Mouse (Mus musculus): ENCODE results near the gene Sbf2. TPM values are rescaled to one million over a fixed set of nuclear protein-coding genes. Genes with fewer than 3 reads are reported as not detected.

Sbf2 gene
- total RNA-seq (2014; rRNA removed; ENCODE audit: low replicate concordance) (56.9 and 64.6 TPM in 2 replicates), polyA plus RNA-seq (2015; fragmentation: Nextera tagmentation; extraction: Ambion mirVana) (19.2 and 21.3 TPM in 2 replicates)

- Histone ChIP-seq H3K4me2 (ENCODE audit: low read depth, low read length) (peak within 1 kb of the TSS; percentile 85), H3K4me1 (ENCODE audit: control insufficient read depth, insufficient read depth) (peaks cover 27% of the 10 kb centered on the region), H3K9me3 (replicated peaks; ENCODE audit: control insufficient read depth, low read length) (no peaks in the 10 kb centered on the region), H3K9ac (replicated peaks; ENCODE audit: low read depth, low read length) (peak within 1 kb of the TSS; percentile 97), H3K36me3 (replicated peaks; ENCODE audit: control insufficient read depth, insufficient read depth, low read length) (no peaks in the 10 kb centered on the region), H3K27ac (ENCODE audit: low read depth) (peak within 1 kb of the TSS; percentile 100), H3K27me3 (ENCODE audit: control insufficient read depth, insufficient read depth, low read length) (no peaks in the 10 kb centered on the region), H3K4me3 (ENCODE audit: low read depth, low read length) (peak within 1 kb of the TSS; percentile 92)
- TF ChIP-seq CTCF (IDR thresholded peaks at IDR 0.05; ENCODE audit: low read depth), result no peak
- peak; percentile 78 for TF ChIP-seq EP300 (IDR thresholded peaks at IDR 0.05; ENCODE audit: low read depth)
- ATAC-seq (ENCODE audit: insufficient read depth, low read depth) (peak; percentile 94), DNase-seq (ENCODE audit: low spot score) (peak; percentile 93)
- WGBS, result under 1% methylated on average over 110 of the region's 127 CpGs
Measured at GRCm38 (mm10) chr7:110614133-110615063, at the start of gene Sbf2. Gene Sbf2 (minus strand): TSS chr7:110614922.

GRCm38 (mm10) chr7:110658378-110658928 lies 43.7 kb upstream of the Sbf2 start:
- H3K4me3 ChIP-seq (ENCODE audit: low read depth, low read length), result no peak overlapping the region
- H3K27ac ChIP-seq (ENCODE audit: low read depth), result no peak overlapping the region
- no peaks in the 10 kb centered on the region; the same call in 1 of the 2 replicates for H3K4me1 ChIP-seq (ENCODE audit: control insufficient read depth, insufficient read depth)
- H3K9ac ChIP-seq (replicated peaks; ENCODE audit: low read depth, low read length), result no peak overlapping the region
- H3K9me3 ChIP-seq (replicated peaks; ENCODE audit: control insufficient read depth, low read length), result 0 out of 2 replicates have a peak, but pooled peaks cover 4% of the 10 kb centered on the region
- no peaks in the 10 kb centered on the region for H3K36me3 ChIP-seq (replicated peaks; ENCODE audit: control insufficient read depth, insufficient read depth, low read length)
- DNase-seq (ENCODE audit: low spot score) (no peak), ATAC-seq (ENCODE audit: insufficient read depth, low read depth) (no peak)
- H3K4me2 ChIP-seq (ENCODE audit: low read depth, low read length), result no peak overlapping the region
- WGBS, result 55% methylated on average over 3 of the region's 3 CpGs
- TF ChIP-seq EP300 (IDR thresholded peaks at IDR 0.05; ENCODE audit: low read depth) (no peak), CTCF (IDR thresholded peaks at IDR 0.05; ENCODE audit: low read depth) (no peak)
- no peaks in the 10 kb centered on the region for H3K27me3 ChIP-seq (ENCODE audit: control insufficient read depth, insufficient read depth, low read length)

GRCm38 (mm10) chr7:110655966-110656365 lies 41.2 kb upstream of the Sbf2 start:
- H3K4me2 ChIP-seq (ENCODE audit: low read depth, low read length), result no peak overlapping the region
- no peak overlapping the region for H3K4me3 ChIP-seq (ENCODE audit: low read depth, low read length)
- peak overlapping the region; percentile 43; the same call in 1 of the 2 replicates for H3K27ac ChIP-seq (ENCODE audit: low read depth)
- H3K27me3 ChIP-seq (ENCODE audit: control insufficient read depth, insufficient read depth, low read length), result no peaks in the 10 kb centered on the region
- peak; percentile 36 for DNase-seq (ENCODE audit: low spot score)
- WGBS, result 33% methylated on average over 6 of the region's 6 CpGs
- no peaks in the 10 kb centered on the region for H3K36me3 ChIP-seq (replicated peaks; ENCODE audit: control insufficient read depth, insufficient read depth, low read length)
- peak; percentile 66 for ATAC-seq (ENCODE audit: insufficient read depth, low read depth)
- H3K4me1 ChIP-seq (ENCODE audit: control insufficient read depth, insufficient read depth), result no peaks in the 10 kb centered on the region; the same call in 1 of the 2 replicates
- TF ChIP-seq CTCF (IDR thresholded peaks at IDR 0.05; ENCODE audit: low read depth) (no peak), EP300 (IDR thresholded peaks at IDR 0.05; ENCODE audit: low read depth) (no peak)
- H3K9me3 ChIP-seq (replicated peaks; ENCODE audit: control insufficient read depth, low read length), result no peaks in the 10 kb centered on the region
- no peak overlapping the region for H3K9ac ChIP-seq (replicated peaks; ENCODE audit: low read depth, low read length)

- ATAC-seq (ENCODE audit: insufficient read depth, low read depth), result no peak; the same call in 1 of the 2 replicates
- H3K9me3 ChIP-seq (replicated peaks; ENCODE audit: control insufficient read depth, low read length), result no peaks in the 10 kb centered on the region
- WGBS, result 66% methylated on average over 3 of the region's 3 CpGs
- H3K4me2 ChIP-seq (ENCODE audit: low read depth, low read length), result no peak overlapping the region
- H3K27ac ChIP-seq (ENCODE audit: low read depth), result no peak overlapping the region
- no peaks in the 10 kb centered on the region for H3K36me3 ChIP-seq (replicated peaks; ENCODE audit: control insufficient read depth, insufficient read depth, low read length)
- H3K4me1 ChIP-seq (ENCODE audit: control insufficient read depth, insufficient read depth), result no peaks in the 10 kb centered on the region; the same call in 1 of the 2 replicates
- DNase-seq (ENCODE audit: low spot score), result no peak
- no peak overlapping the region for H3K9ac ChIP-seq (replicated peaks; ENCODE audit: low read depth, low read length)
- no peaks in the 10 kb centered on the region for H3K27me3 ChIP-seq (ENCODE audit: control insufficient read depth, insufficient read depth, low read length)
- H3K4me3 ChIP-seq (ENCODE audit: low read depth, low read length), result no peak overlapping the region
- TF ChIP-seq EP300 (IDR thresholded peaks at IDR 0.05; ENCODE audit: low read depth) (no peak), CTCF (IDR thresholded peaks at IDR 0.05; ENCODE audit: low read depth) (no peak)
Measured at GRCm38 (mm10) chr7:110655230-110655629, 40.5 kb upstream of the Sbf2 start.

- Histone ChIP-seq H3K4me1 (ENCODE audit: control insufficient read depth, insufficient read depth) (peaks cover 15% of the 10 kb centered on the region), H3K4me3 (ENCODE audit: low read depth, low read length) (no peak overlapping the region), H3K36me3 (replicated peaks; ENCODE audit: control insufficient read depth, insufficient read depth, low read length) (no peaks in the 10 kb centered on the region), H3K27me3 (ENCODE audit: control insufficient read depth, insufficient read depth, low read length) (no peaks in the 10 kb centered on the region), H3K4me2 (ENCODE audit: low read depth, low read length) (no peak overlapping the region), H3K9me3 (replicated peaks; ENCODE audit: control insufficient read depth, low read length) (peaks cover 6% of the 10 kb centered on the region), H3K27ac (ENCODE audit: low read depth) (no peak overlapping the region), H3K9ac (replicated peaks; ENCODE audit: low read depth, low read length) (no peak overlapping the region)
- WGBS, result 46% methylated on average over 6 of the region's 6 CpGs
- ATAC-seq (ENCODE audit: insufficient read depth, low read depth) (no peak), DNase-seq (ENCODE audit: low spot score) (no peak)
- TF ChIP-seq EP300 (IDR thresholded peaks at IDR 0.05; ENCODE audit: low read depth) (no peak), CTCF (IDR thresholded peaks at IDR 0.05; ENCODE audit: low read depth) (no peak)
Measured at GRCm38 (mm10) chr7:110651091-110651490, 36.4 kb upstream of the Sbf2 start.

Measured in heart, postnatal 0 days (tissue).